Mouse (Mus musculus): ENCODE results near the gene Max. TPM values are rescaled to one million over a fixed set of nuclear protein-coding genes. Genes with fewer than 3 reads are reported as not detected.

Gene Max
- polyA plus RNA-seq, 1 experiment, result 51.5 TPM

DNA sequence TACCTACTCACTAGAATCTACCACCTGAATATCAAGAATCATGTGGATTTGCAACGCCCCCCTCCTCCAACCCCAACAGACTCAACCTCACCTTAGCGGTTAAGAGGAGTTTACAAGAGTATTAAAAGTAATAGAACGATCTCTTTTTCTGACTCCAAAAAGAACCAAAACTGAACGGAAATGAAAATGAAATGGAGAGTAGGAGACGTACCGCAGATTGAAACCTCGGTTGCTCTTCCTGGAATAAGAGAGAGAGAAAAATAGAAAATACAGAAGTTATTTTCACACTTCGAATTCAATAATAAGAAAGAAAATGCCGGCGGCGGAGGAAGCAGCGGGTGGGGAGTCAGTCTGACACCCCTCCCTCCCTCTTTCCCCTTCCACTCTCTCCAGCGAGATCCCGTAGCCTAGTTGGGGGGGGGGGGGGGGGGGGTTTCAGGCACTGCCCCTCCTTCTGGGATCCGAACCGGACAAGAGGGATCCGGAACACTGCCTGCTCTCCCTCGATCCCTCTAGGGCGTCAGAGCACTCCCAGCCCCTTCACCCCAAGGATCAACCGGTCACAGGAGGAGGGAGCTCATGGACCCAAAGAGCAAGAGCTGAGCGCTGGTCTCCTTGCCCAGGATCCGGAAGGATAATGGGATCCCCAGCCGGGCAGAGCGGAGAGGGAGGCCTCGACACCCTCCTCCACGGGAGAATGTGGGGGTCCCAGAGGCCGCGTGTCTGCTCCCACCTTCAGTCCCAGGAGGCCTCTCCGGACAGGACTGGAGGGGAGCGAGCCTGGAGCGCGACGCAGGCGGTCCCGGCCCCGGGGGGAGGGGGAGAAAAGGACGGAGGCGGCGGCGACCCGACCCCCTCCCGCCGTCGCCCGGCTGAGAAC is 709 bp downstream of the Max start:
- no peak for DNase-seq (ENCODE audit: extremely low spot score in 1 of 2, low spot score in 1 of 2)

DNA sequence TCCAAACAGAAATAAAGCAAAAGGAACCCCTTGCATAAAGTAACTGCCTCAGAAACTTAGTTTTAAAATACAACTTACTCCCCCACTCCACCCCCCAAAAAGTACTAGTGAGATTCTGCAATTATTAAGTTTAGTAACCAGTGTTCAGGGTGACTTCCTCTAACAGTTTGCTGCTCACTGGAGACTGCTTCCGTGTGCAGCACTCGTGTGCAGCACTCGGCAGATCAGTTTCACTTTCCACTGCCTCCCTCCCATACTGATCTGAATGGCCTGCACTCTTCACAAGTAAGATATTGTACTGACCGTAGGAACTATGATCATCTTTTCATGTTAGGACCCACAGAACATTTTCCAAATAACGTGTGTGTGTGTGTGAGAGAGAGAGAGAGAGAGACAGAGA is 4.3 kb downstream of the Max start:
- DNase-seq (ENCODE audit: extremely low spot score in 1 of 2, low spot score in 1 of 2), result no peak

DNA sequence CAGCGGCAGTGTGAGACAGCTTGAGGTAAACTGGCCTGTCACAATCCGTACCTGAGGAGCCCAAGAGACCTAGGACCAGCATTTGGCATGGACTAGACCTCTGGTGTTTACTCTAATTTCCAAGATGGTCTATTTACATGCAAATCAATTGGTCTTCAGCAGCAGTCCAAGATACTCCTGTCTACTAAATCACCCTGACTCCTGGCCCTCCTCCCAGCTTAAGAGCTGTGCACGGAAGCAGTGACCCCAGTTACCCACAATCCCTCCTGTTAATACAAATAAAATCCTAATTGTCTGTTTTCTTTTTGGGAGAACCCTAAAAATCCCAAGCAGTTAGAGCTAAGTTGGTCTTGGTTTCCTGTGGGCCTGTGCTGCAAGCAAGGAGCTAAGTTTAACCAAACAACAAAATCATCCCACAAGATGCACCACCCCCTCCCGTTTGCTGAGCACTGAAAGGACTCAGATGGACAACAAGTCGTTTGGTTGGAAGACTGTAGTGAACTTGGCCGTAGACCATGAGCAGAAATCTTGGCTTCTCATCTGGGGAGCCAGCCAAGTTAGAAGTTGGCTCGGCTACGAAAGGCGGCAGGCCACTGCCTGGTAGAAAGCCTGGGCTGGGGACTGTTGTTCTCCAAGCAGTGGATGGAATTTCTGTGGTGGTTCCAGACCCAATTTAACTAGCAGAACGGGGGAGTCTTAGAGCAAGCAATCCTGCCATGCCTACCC is 7.1 kb downstream of the Max start:
- peak; percentile 74 to 80 for DNase-seq (ENCODE audit: extremely low spot score in 1 of 2, low spot score in 1 of 2)

DNA sequence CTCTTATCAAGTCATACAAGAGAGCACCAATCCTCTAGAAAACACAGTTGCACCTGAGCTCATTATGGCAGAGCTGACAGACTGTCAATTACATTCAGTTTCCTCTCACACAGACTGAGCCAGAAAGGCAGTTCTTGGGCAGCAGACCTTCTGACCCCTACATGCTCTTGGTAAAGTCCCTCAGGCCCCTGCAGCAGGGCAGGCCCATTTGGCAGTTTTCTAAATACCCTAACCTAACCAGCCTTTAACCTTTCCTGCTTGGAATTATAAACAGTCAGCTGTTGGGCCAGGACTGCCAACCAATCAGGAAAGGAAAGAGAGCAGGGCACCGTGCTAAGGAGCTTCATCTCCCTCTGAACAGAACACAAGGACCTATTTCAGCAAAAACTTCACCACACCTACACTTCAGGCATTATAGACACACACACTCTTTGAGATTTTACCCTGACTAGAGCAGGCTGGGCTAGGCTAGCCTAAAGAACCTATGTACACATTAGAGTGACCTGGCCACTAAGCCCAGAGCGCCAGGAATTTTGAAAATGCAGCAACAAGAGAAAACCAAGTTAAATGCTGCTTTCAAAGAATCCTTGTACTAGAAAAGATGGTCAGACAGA is 8.1 kb downstream of the Max start:
- DNase-seq (ENCODE audit: extremely low spot score in 1 of 2, low spot score in 1 of 2), result no peak

DNA sequence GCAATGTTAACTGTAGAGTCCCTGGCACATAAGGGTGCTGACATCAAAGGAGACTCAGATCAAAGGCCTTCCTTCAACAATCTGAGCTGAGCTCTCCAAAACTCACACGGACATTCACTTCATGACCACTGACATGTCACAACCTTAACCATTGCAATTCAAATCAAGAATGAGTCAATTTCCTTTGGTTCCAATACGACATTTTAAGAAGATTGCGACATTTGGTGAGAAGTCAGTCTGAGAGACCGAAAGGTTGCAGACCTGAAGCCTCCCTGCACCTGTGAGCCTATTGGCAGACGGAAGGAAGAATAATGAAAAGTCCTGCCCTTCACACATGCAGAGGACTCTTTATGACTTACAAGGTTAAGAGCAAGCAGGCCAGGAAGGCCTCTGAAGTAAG is 11.7 kb downstream of the Max start:
- DNase-seq (ENCODE audit: extremely low spot score in 1 of 2, low spot score in 1 of 2), result no peak

DNA sequence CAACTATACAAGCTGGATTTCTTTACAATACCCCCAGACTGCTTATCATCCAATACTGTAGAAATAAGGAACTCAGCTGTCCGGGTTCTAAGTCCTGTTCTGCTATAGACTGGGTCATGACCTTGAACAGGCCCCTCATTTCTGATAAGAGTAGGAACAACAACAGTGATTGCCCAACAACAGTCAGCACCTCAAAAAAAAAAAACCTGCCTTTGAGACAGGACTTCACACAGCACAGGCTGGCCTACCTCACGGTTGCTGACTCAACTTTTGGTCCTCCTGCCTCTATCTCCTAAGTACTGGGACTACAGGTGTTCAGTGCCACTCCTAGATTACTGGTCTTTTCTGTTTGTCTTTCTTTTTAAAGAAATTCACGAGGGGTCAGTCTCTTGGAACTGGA is 13.2 kb downstream of the Max start:
- no peak for DNase-seq (ENCODE audit: extremely low spot score in 1 of 2, low spot score in 1 of 2)

DNA sequence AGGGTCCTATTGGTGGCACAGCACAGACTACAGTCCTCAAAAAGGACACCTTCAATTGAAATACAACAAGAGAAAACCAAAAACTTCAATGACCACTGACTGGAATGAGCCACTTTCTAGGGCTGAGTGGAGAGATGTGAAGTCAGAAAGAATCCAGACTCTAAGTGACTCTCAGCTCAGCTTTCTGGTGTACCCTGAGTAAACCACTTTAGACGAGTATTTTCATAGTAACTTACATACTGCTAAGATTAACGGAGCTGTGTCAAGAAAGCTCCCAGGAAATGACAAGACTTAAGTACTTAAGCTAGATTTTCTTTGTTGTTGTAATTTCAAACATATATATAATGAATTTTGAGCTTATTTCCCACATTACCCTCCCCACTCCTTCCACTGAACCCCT is 13.8 kb downstream of the Max start:
- no peak for DNase-seq (ENCODE audit: extremely low spot score in 1 of 2, low spot score in 1 of 2)

DNA sequence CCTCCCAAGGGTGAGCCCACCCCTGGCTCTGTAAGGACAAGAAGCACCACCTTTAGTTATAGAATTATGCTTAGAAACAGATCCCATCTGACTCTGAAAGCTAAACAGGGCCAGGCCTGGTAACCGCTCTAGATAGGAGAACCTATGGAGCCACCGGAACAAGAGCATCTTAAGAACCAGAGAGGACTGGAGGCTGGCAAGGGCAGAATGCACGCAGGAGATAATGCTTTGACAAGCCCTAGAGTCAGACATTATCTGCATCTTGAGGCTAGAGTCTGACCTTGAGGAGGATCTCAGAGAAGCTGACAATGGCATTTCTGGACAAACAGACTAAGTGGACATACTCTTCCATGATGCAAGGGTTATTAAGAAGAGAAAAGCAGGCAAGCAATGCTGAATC is 14.5 kb downstream of the Max start:
- DNase-seq (ENCODE audit: extremely low spot score in 1 of 2, low spot score in 1 of 2), result no peak

DNA sequence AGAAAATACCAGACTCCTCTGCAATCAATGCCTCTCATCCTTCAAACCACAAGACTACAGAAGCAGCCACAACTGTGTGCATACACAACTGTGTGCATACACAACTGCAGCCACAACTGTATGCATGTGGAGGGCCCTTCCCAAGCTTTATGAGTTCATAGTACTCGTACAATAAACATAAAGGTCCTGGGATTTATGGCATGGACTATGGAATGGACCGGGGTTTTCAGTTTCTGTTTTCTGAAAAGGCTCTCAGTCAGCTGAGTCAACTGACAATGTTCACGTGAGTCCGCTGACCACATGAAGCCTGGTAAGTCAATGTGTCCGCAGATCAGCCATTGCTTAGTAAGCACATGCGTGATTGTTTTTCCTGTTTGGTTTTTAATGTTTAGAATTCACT is 18.5 kb downstream of the Max start:
- no peak for DNase-seq (ENCODE audit: extremely low spot score in 1 of 2, low spot score in 1 of 2)

DNA sequence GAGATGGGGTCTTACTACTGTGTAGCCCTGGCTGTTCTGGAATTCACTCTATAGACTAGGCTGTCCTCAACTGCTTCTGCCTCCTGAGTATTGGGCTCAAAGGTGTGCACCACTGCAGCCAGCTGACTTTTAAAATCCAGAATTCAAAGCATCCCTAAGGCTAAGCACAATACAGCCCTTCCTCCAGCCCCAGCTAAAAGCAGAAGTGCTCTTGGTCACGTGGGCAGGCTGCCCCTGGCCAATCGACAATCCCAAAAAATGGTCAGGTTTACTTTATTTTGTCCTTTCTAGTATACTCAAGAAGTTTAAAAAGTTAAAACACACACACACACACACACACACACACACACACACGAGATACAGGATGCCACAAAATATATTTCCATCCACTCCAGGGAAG is 19.0 kb downstream of the Max start:
- DNase-seq (ENCODE audit: extremely low spot score in 1 of 2, low spot score in 1 of 2), result no peak

DNA sequence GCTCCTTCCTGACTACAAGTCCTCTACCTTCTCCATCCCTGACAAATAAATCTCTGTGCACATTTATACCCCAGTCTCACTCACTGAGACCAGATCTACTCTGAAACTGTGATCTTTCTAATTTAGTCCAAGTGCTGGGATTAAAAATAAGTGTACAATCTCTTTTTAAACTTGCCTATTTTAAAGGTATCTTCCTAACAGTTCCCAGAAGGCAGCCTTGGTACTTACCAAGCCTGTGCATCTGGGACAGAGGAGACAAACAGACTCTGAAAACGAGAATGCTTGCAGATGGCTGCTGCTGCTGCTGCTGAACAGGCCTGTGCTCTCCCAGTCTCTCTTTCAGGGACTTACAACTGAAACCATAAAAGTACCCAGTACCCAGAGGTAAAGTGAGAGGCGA is 19.5 kb downstream of the Max start:
- DNase-seq (ENCODE audit: extremely low spot score in 1 of 2, low spot score in 1 of 2), result no peak

DNA sequence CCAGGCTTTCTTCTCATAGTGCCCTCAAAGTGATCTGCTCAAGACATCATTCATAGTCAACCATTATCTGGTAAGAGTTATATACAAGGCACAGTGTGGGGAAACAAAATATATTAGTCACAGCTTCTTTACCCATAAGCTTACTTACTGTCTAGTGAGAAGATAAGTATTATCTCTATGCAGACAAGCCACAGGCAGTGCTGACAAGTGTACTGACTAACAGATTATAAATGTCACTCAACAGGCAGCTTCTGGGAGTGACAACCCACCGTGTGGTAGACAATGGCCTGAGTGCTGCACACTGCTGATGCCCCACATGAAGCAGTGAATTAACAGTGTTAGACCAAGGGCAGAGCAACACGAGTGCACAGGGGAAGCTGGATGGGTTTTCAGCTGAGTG is 20.5 kb downstream of the Max start:
- no peak for DNase-seq (ENCODE audit: extremely low spot score in 1 of 2, low spot score in 1 of 2)

DNA sequence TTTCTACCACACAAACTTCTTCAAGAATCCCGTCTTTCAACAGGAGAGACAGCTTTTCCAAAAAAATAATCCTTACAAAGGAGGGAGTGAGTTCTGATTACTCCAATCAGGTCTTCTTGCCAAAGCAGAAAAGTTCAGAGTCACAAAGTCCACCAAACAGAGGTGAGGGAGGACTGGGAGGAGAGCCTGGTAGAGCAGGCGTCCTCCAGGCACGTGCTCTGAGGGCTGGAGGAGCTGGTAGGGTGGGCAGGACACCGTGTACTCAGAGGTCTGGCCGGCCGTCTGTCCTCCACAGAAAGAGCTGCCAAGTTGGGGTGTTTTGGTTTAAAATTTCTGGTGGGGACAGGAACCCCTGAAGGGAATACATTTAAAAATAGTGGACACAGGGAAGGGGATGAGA is 24.0 kb downstream of the Max start:
- DNase-seq (ENCODE audit: extremely low spot score in 1 of 2, low spot score in 1 of 2), result no peak

DNA sequence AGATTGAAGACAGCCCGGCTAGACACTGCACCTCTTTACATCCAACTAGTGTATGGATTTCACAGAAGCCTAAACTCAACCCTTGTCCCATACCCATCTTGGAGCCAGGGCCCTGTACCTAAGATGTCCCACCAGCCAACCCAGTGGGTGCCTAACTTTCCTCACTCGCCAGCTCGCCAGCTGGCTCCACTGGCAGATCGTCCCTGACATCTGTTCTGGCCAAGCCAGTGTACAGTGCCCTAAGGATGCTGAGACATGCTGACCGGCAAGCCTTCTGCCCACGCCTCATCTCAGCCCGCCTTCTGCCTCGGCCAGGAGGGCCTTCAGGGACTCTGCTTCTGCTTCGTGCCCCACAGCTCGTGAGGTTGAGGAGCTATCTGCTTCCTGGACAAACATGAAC is 25.8 kb downstream of the Max start:
- DNase-seq (ENCODE audit: extremely low spot score in 1 of 2, low spot score in 1 of 2), result no peak

DNA sequence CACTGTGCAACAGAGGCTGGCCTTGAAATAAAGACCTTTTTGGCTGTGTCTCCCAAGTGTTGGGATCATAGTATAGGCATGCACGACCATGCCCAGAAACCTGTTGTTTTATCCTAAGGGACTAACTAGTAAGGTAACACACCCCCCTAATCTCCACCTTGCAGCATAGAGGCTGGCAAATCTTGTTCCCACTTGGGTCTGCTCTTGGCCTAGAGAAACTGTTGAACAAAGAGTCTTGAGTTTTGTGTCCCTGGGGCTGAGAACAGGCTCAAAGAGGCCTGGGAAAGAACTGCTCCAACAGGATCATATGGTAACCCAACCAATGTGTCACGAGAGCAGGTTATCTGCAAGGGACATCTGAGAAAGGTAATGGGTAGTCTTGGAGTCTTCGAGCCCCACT is 27.6 kb downstream of the Max start:
- no peak for DNase-seq (ENCODE audit: extremely low spot score in 1 of 2, low spot score in 1 of 2)

DNA sequence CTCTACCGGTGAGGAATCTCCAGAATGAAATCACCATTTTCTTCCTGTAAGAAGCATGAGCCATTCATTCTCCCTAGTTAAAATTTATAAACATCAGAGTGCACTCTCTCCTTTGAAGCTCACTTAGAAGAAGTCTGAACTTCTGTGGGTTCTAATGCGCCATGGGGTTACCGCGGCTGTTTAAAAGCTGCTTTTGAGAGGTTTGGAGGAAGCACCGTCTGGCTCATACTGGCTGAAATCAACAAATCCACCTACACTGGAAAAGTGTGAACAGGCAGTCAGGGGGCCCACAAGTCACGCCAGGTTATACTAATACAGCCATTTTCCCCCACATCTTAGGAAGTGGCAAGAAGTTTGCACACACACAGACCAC is 29.3 kb downstream of the Max start:
- DNase-seq (ENCODE audit: extremely low spot score in 1 of 2, low spot score in 1 of 2), result no peak

DNA sequence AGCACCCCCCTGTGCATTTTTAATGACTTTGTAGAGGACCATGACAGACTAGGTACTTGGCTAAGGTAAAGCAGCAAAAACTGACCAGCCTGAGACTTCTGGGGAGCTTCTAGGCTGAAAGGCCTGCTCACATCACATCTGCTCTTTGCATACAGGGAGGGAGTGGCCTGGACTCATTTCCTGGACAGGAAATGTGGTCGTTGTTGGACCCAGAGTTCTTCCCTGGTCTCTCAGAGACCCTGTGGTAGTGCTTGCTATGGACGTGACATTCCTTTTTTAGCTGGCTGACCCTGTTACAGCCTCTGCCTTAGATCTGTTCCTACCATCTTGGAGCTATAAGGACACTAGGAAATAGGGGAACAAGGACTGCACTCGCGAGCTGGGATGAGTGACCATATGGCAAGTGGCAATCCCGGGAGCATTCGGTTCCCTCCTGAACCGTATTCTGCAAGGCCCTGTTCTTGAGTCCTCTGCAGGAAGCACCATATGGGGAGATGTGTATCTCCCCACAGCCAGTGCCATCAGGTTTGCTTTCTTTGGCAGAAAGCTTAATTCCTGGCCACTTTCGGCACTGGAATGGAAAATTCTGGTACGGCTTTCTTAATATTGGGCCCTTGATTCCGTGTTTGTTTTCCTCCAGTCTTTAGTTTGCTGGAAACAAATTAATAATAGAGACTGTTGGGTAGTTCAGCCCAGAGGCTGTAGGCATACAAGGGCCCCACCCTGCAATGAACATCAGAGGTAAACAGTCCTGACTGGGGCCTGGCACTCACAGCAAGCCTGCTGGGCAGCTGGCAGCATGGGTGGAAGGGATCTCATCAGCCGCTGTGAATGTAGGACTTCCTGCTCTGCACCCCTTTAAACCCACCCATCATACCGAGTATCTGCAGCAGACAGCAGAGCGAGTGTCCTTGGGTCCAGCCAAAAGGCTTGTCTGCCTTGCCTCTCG is 30.0 kb downstream of the Max start:
- no peak for DNase-seq (ENCODE audit: extremely low spot score in 1 of 2, low spot score in 1 of 2)

DNA sequence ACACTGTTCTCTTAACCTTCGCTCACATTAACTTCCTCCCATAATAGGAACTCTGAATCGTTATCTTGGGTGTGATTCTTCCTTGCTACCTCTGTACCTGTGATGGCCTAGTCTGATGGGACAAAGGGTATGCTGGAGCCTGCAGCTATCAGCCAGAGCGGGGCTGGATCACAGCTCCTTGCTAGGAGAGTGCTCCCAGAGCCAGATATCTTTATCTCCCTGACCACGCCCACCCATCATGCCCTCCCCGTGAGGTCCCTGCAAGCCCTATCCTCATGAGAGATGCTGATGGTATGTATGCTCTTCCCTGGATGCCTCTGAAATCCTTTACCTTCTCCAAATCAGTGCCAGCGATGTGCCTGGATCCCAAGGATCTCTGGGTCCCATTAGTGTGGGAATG is 31.8 kb downstream of the Max start:
- DNase-seq (ENCODE audit: extremely low spot score in 1 of 2, low spot score in 1 of 2), result no peak

DNA sequence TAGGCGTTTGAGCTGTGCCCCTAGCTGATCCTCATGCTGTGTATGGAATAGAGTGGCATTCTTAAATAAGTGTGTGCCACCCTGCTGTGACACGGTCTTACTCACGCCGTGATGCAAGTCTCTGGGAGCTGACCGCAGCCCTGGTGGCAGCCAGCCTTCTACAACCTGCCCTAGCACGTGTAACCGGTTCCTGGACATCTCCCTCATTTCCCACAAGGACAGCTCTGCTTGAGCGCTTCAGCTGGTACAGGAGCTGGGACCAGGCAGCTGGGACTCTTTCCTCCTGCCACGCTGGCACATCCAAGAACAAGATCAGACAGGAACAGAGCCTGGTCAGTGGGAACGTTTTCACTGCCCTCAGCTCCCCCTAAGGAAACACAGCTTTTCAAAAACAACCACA is 34.5 kb downstream of the Max start:
- no peak for DNase-seq (ENCODE audit: extremely low spot score in 1 of 2, low spot score in 1 of 2)

DNA sequence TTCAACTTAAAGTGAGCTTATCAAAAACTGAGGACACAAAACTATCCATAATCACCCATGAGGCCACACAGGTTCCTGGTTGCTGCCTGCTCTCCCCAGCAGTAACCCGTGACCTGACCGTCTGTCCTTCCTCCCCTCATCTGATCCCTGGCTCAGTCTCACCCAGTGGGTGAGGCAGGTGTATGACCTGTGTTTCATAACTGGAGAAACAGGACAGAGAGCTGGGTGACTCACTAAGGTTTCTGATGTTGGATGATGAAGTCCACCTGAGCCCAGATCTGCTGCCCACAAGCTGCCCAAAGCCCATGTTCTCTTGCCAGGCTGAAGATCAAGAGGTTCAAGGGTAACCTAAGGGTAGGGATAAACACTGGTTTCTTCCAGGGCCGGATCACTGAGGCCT is 35.0 kb downstream of the Max start:
- DNase-seq (ENCODE audit: extremely low spot score in 1 of 2, low spot score in 1 of 2), result no peak
